Mouse (Mus musculus): ENCODE measurements around the gene Tbc1d2b. TPM values are rescaled to one million over a fixed set of nuclear protein-coding genes. Genes with fewer than 3 reads are reported as not detected.

Tbc1d2b gene
- polyA plus RNA-seq, 1 experiment from 2014 or later: 9.9 TPM

- WGBS: 90% methylated on average over 7 of the region's 7 CpGs
- H3K9ac ChIP-seq (replicated peaks; ENCODE audit: low read length): no peak overlapping the region
- no peaks in the 10 kb centered on the region for H3K9me3 ChIP-seq (replicated peaks; ENCODE audit: control insufficient read depth, low read length)
- DNase-seq (ENCODE audit: low spot score) (no peak), ATAC-seq (replicated peaks; ENCODE audit: insufficient number of reproducible peaks, low FRiP score, low TSS enrichment, low read depth) (no peak)
- H3K36me3 ChIP-seq (replicated peaks; ENCODE audit: control insufficient read depth, insufficient read depth, low read depth, low read length): no peaks in the 10 kb centered on the region
- H3K4me1 ChIP-seq (ENCODE audit: control insufficient read depth, insufficient read depth, low read length): no peaks in the 10 kb centered on the region
- H3K27ac ChIP-seq (replicated peaks; ENCODE audit: low read depth, low read length): no peak overlapping the region
- H3K27me3 ChIP-seq (ENCODE audit: control insufficient read depth, insufficient read depth, low read length): no peaks in the 10 kb centered on the region
- no peak overlapping the region for H3K4me3 ChIP-seq (ENCODE audit: low read depth, low read length)
- no peak overlapping the region for H3K4me2 ChIP-seq (ENCODE audit: low read depth, low read length)
These were observed 7.8 kb downstream of the Tbc1d2b start for GRCm38 (mm10) chr9:90262591-90263339.

DNA sequence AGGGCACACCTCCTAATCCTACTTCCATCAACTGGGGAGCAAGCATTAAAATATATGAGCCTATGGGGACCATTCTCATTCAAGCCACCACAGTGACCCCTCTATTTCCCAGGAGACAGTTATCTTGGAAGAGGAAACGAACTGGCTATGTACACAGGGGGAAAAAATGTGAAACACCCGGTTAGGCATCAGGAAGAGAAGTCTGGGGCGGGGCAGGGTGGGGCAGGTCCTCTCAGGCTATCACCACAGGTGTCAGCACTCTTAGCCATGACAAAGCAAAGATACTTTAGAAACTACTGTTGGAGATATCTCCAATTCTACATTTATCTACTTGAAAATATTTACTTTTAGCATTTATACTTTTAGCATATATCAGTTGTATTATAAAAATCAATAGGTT lies 8.5 kb downstream of the Tbc1d2b start:
- Histone ChIP-seq H3K9me3 (replicated peaks; ENCODE audit: control insufficient read depth, low read length) (no peaks in the 10 kb centered on the region), H3K27ac (replicated peaks; ENCODE audit: low read depth, low read length) (no peak overlapping the region), H3K4me3 (ENCODE audit: low read depth, low read length) (no peak overlapping the region), H3K9ac (replicated peaks; ENCODE audit: low read length) (no peak overlapping the region), H3K27me3 (ENCODE audit: control insufficient read depth, insufficient read depth, low read length) (no peaks in the 10 kb centered on the region), H3K36me3 (replicated peaks; ENCODE audit: control insufficient read depth, insufficient read depth, low read depth, low read length) (no peaks in the 10 kb centered on the region), H3K4me1 (ENCODE audit: control insufficient read depth, insufficient read depth, low read length) (no peaks in the 10 kb centered on the region), H3K4me2 (ENCODE audit: low read depth, low read length) (no peak overlapping the region)
- ATAC-seq (replicated peaks; ENCODE audit: insufficient number of reproducible peaks, low FRiP score, low TSS enrichment, low read depth) (no peak), DNase-seq (ENCODE audit: low spot score) (no peak)
- WGBS: 68% methylated on average over 3 of the region's 3 CpGs

GRCm38 (mm10) chr9:90260600-90261375 lies 9.8 kb downstream of the Tbc1d2b start:
- Histone ChIP-seq H3K4me3 (ENCODE audit: low read depth, low read length) (no peak overlapping the region), H3K4me2 (ENCODE audit: low read depth, low read length) (no peak overlapping the region), H3K27ac (replicated peaks; ENCODE audit: low read depth, low read length) (no peak overlapping the region), H3K9ac (replicated peaks; ENCODE audit: low read length) (no peak overlapping the region), H3K4me1 (ENCODE audit: control insufficient read depth, insufficient read depth, low read length) (no peaks in the 10 kb centered on the region), H3K27me3 (ENCODE audit: control insufficient read depth, insufficient read depth, low read length) (no peaks in the 10 kb centered on the region), H3K36me3 (replicated peaks; ENCODE audit: control insufficient read depth, insufficient read depth, low read depth, low read length) (no peaks in the 10 kb centered on the region), H3K9me3 (replicated peaks; ENCODE audit: control insufficient read depth, low read length) (no peaks in the 10 kb centered on the region)
- 61% methylated on average over 13 of the region's 13 CpGs for WGBS
- ATAC-seq (replicated peaks; ENCODE audit: insufficient number of reproducible peaks, low FRiP score, low TSS enrichment, low read depth) (no peak), DNase-seq (ENCODE audit: low spot score) (no peak)

- H3K9me3 ChIP-seq (replicated peaks; ENCODE audit: control insufficient read depth, low read length): no peaks in the 10 kb centered on the region
- no peak overlapping the region for H3K27ac ChIP-seq (replicated peaks; ENCODE audit: low read depth, low read length)
- H3K4me2 ChIP-seq (ENCODE audit: low read depth, low read length): no peak overlapping the region
- no peaks in the 10 kb centered on the region for H3K27me3 ChIP-seq (ENCODE audit: control insufficient read depth, insufficient read depth, low read length)
- ATAC-seq (replicated peaks; ENCODE audit: insufficient number of reproducible peaks, low FRiP score, low TSS enrichment, low read depth): no peak
- no peaks in the 10 kb centered on the region for H3K36me3 ChIP-seq (replicated peaks; ENCODE audit: control insufficient read depth, insufficient read depth, low read depth, low read length)
- H3K4me3 ChIP-seq (ENCODE audit: low read depth, low read length): no peak overlapping the region
- 85% methylated on average over 6 of the region's 6 CpGs for WGBS
- H3K9ac ChIP-seq (replicated peaks; ENCODE audit: low read length): no peak overlapping the region
- no peaks in the 10 kb centered on the region for H3K4me1 ChIP-seq (ENCODE audit: control insufficient read depth, insufficient read depth, low read length)
- DNase-seq (ENCODE audit: low spot score): no peak
These were observed 10.5 kb downstream of the Tbc1d2b start for GRCm38 (mm10) chr9:90260079-90260478.

DNA sequence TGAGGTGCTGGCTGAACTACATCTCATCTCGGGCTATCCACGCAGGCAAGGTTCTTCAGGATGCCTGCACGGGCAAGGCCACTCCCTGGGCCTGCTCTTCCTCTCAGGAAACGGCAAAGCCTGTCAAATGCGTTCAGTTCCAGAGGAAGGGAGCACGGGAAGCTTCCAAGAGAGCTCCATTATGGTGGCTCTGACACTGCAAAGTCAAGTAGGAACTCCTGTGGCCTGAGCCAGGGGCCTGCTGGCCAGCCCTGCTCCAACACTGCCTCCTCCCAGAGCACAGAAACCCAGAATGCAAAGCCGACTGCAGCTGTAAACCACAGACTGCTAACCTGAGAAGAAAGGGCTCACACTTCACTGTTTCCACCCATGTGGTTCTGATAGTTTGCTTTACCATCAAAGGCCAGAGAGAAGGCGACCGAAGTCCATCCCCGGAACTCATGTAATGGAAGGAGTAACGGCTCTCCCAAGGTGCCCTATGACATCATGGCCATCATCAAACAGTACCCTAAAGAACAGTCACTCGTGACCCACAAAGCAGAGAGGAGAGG lies 11.1 kb downstream of the Tbc1d2b start:
- DNase-seq (ENCODE audit: low spot score) (no peak), ATAC-seq (replicated peaks; ENCODE audit: insufficient number of reproducible peaks, low FRiP score, low TSS enrichment, low read depth) (no peak)
- H3K9ac ChIP-seq (replicated peaks; ENCODE audit: low read length): no peak overlapping the region
- no peaks in the 10 kb centered on the region for H3K4me1 ChIP-seq (ENCODE audit: control insufficient read depth, insufficient read depth, low read length)
- H3K9me3 ChIP-seq (replicated peaks; ENCODE audit: control insufficient read depth, low read length): no peaks in the 10 kb centered on the region
- H3K27ac ChIP-seq (replicated peaks; ENCODE audit: low read depth, low read length): no peak overlapping the region
- no peak overlapping the region for H3K4me2 ChIP-seq (ENCODE audit: low read depth, low read length)
- no peak overlapping the region for H3K4me3 ChIP-seq (ENCODE audit: low read depth, low read length)
- 89% methylated on average over 12 of the region's 12 CpGs for WGBS
- H3K36me3 ChIP-seq (replicated peaks; ENCODE audit: control insufficient read depth, insufficient read depth, low read depth, low read length): no peaks in the 10 kb centered on the region
- H3K27me3 ChIP-seq (ENCODE audit: control insufficient read depth, insufficient read depth, low read length): no peaks in the 10 kb centered on the region

- no peaks in the 10 kb centered on the region for H3K9me3 ChIP-seq (replicated peaks; ENCODE audit: control insufficient read depth, low read length)
- no peaks in the 10 kb centered on the region for H3K27me3 ChIP-seq (ENCODE audit: control insufficient read depth, insufficient read depth, low read length)
- H3K4me2 ChIP-seq (ENCODE audit: low read depth, low read length): no peak overlapping the region
- DNase-seq (ENCODE audit: low spot score): no peak
- H3K9ac ChIP-seq (replicated peaks; ENCODE audit: low read length): no peak overlapping the region
- 85% methylated on average over 13 of the region's 13 CpGs for WGBS
- no peaks in the 10 kb centered on the region for H3K36me3 ChIP-seq (replicated peaks; ENCODE audit: control insufficient read depth, insufficient read depth, low read depth, low read length)
- H3K4me3 ChIP-seq (ENCODE audit: low read depth, low read length): no peak overlapping the region
- no peaks in the 10 kb centered on the region for H3K4me1 ChIP-seq (ENCODE audit: control insufficient read depth, insufficient read depth, low read length)
- no peak overlapping the region for H3K27ac ChIP-seq (replicated peaks; ENCODE audit: low read depth, low read length)
- no peak for ATAC-seq (replicated peaks; ENCODE audit: insufficient number of reproducible peaks, low FRiP score, low TSS enrichment, low read depth)
These were observed 12.7 kb downstream of the Tbc1d2b start for GRCm38 (mm10) chr9:90257754-90258531.

GRCm38 (mm10) chr9:90257220-90257619 lies 13.4 kb downstream of the Tbc1d2b start:
- H3K9me3 ChIP-seq (replicated peaks; ENCODE audit: control insufficient read depth, low read length): no peaks in the 10 kb centered on the region
- ATAC-seq (replicated peaks; ENCODE audit: insufficient number of reproducible peaks, low FRiP score, low TSS enrichment, low read depth) (no peak), DNase-seq (ENCODE audit: low spot score) (no peak)
- no peak overlapping the region for H3K4me3 ChIP-seq (ENCODE audit: low read depth, low read length)
- no peaks in the 10 kb centered on the region for H3K36me3 ChIP-seq (replicated peaks; ENCODE audit: control insufficient read depth, insufficient read depth, low read depth, low read length)
- no peaks in the 10 kb centered on the region for H3K27me3 ChIP-seq (ENCODE audit: control insufficient read depth, insufficient read depth, low read length)
- no peaks in the 10 kb centered on the region for H3K4me1 ChIP-seq (ENCODE audit: control insufficient read depth, insufficient read depth, low read length)
- WGBS: 74% methylated on average over 7 of the region's 7 CpGs
- H3K27ac ChIP-seq (replicated peaks; ENCODE audit: low read depth, low read length): no peak overlapping the region
- H3K9ac ChIP-seq (replicated peaks; ENCODE audit: low read length): no peak overlapping the region
- H3K4me2 ChIP-seq (ENCODE audit: low read depth, low read length): no peak overlapping the region
